Mouse (Mus musculus) liver, embryonic 14.5 days (tissue): ENCODE results near the gene Arhgap10. TPM values are rescaled to one million over a fixed set of nuclear protein-coding genes. Genes with fewer than 3 reads are reported as not detected.

ENCODE experiments used
- ATAC-seq: fragments of 200-750 bp; cut with Nextera tagmentation; 2 replicates; pipeline ENCODE4 v1.8.0; 2017; ENCODE audit warnings: moderate number of reproducible peaks, mild to moderate bottlenecking, moderate library complexity; ENCODE audit not compliant: insufficient read depth
- DNase-seq, 3 experiments: peaks; one replicate each; pipeline ENCODE4 v3.0.0-alpha.2; 2012 to 2013; ENCODE audit warnings: low read depth in 3 of 3, low spot score in 3 of 3
- H3K27ac ChIP-seq: fragments of 300-500 bp; sonication (generic); 2 replicates; pipeline ENCODE4 v1.5.1; 2014; ENCODE audit warnings: moderate library complexity, mild to moderate bottlenecking, control low read depth, inconsistent platforms
- H3K27me3 ChIP-seq: fragments of 300-500 bp; sonication (generic); 2 replicates; pipeline ENCODE4 v1.6.1; 2014; ENCODE audit warnings: mild to moderate bottlenecking, low read length, moderate library complexity; ENCODE audit not compliant: control insufficient read depth, insufficient read depth
- H3K36me3 ChIP-seq: fragments of 300-500 bp; sonication (generic); replicated peaks from 2 replicates; pipeline ENCODE4 v1.6.1; 2014; ENCODE audit warnings: low read depth; ENCODE audit not compliant: control insufficient read depth, insufficient read depth
- H3K4me1 ChIP-seq, 2 experiments: fragments of 200-500 bp in 1 of 2; fragments of 300-500 bp in 1 of 2; sonication (generic) in 1 of 2; replicated peaks; 2 replicates each; pipeline ENCODE4 v1.6.1; 2012 to 2014; ENCODE audit warnings: antibody characterized with exemption in 1 of 2, inconsistent platforms in 1 of 2, low read length in 1 of 2; ENCODE audit not compliant: control insufficient read depth in 2 of 2, insufficient read depth in 2 of 2
- H3K4me2 ChIP-seq: fragments of 300-500 bp; sonication (generic); 2 replicates; pipeline ENCODE4 v1.6.1; 2014; ENCODE audit warnings: low read depth, mild to moderate bottlenecking, control low read depth, moderate library complexity
- H3K4me3 ChIP-seq, 2 experiments: fragments of 200-500 bp in 1 of 2; fragments of 300-500 bp in 1 of 2; sonication (generic) in 1 of 2; 2 replicates each; pipeline ENCODE4 v1.5.1; 2012 to 2014; ENCODE audit warnings: low read depth in 2 of 2, low read length in 2 of 2, mild to moderate bottlenecking in 2 of 2, control low read depth in 1 of 2, inconsistent platforms in 1 of 2, moderate library complexity in 1 of 2; ENCODE audit not compliant: insufficient read depth in 1 of 2
- H3K9ac ChIP-seq: fragments of 300-500 bp; sonication (generic); replicated peaks from 2 replicates; pipeline ENCODE4 v1.6.1; 2014; ENCODE audit warnings: mild to moderate bottlenecking, control low read depth, moderate library complexity
- H3K9me3 ChIP-seq: fragments of 300-500 bp; sonication (generic); 2 replicates; pipeline ENCODE4 v1.6.1; 2016; ENCODE audit warnings: low read length, mixed read lengths; ENCODE audit not compliant: control insufficient read depth
- CTCF ChIP-seq: IDR thresholded peaks from 2 replicates; pipeline ENCODE4 v1.5.1; 2016; ENCODE audit warnings: antibody characterized with exemption, low read depth, control low read depth
- EP300 ChIP-seq: IDR thresholded peaks from 2 replicates; pipeline ENCODE4 v1.6.1; 2016; ENCODE audit warnings: antibody characterized with exemption, low read depth
- WGBS: fragments of 180-500 bp; shearing (Covaris S2); extraction: QIAGEN DNeasy Blood & Tissue Kit; methylation state at CpG from one replicate; pipeline ENCODE4 v1.1.7; 2014; ENCODE audit not compliant: insufficient replicate concordance; 5-methylcytosine and 5-hydroxymethylcytosine counted together
- polyA plus RNA-seq, 2 experiments: library from polyadenylated mRNA; depleted of rRNA in 1 of 2; stranded (reverse) in 1 of 2; unstranded in 1 of 2; fragments of >200 nt; fragmentation: Nextera tagmentation in 1 of 2; extraction: Ambion mirVana in 1 of 2; gene quantifications; 2 replicates each; pipeline versions ENCODE4 v1.2.1 to v1.2.3; 2012 to 2014

Arhgap10 gene
- polyA plus RNA-seq, 2 experiments: 4.6 TPM

DNA sequence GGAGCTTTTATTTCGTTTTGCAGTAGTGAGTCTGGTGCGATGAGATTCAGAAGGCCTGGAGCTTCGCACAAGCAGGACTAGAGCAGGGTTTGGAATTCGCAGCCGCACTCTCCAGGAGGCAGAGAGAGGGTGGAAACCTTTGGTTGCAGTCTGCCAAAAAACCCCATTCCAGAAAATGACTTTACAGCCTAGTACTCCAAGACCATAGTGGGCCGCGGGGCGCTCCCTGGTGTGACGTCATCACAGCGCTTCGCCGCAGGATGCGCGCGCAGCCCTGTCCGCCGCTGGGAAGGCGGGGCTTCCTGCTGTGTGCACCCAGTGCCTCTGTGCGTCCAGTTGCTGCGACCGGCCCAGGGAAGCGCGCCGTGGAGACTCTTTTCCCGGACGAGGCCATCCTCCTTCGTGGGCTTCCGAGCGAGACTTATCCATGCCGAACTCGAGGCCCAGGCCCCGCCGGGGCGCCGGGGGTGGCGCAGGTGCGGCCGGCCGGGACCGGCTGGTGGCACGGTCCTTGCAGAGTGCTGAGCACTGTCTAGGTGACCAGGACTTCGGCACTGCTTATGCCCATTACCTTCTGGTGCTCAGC, 31.5 kb upstream of the Arhgap10 start, which contains the start of gene Prmt9:
Gene Prmt9, plus strand, starts transcription at position 277 of the 586 bp plus-strand sequence.
- TF ChIP-seq EP300: no peak
- TF ChIP-seq CTCF: no peak
- H3K36me3 ChIP-seq: peaks cover 11% of the 10 kb centered on the region
- H3K9me3 ChIP-seq: no peaks in the 10 kb centered on the region
- DNase-seq: peak; percentile 76 to 78 (median 77)
- no peaks in the 10 kb centered on the region for H3K27me3 ChIP-seq
- H3K4me2 ChIP-seq: peak within 1 kb of the TSS; percentile 73
- H3K4me3 ChIP-seq: peak within 1 kb of the TSS; percentile 86 to 95
- H3K4me1 ChIP-seq: peaks cover 3 to 7% of the 10 kb centered on the region in 2 experiments; a peak in 2 of 4 replicates
- peak within 1 kb of the TSS; percentile 31 for H3K27ac ChIP-seq
- WGBS: 5% methylated on average over 42 of the region's 42 CpGs
- ATAC-seq: peak; percentile 94
- peak within 1 kb of the TSS; percentile 82 for H3K9ac ChIP-seq

DNA sequence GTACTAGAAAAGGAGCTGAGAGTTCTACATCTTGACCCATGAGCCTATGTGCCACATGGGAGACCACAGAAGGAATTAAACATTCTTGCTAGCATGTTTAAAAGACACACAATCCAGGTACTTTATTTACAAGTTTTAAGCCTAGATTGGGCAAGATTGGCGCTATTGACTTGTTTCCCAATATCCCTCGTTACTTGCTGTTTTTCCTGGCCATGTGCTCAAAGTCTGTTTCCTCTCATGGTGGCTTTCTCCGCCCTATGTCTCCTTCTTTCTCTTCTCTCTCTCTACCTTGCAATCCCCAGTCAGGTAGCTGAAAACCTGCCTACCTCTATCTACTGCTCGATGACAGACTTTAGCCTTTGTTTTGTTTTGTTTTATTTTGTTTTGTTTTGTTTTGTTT, 27.9 kb upstream of the Arhgap10 start:
- H3K27ac ChIP-seq: no peak overlapping the region
- 71% methylated on average over 4 of the region's 4 CpGs for WGBS
- H3K36me3 ChIP-seq: no peaks in the 10 kb centered on the region
- H3K27me3 ChIP-seq: no peaks in the 10 kb centered on the region
- H3K9ac ChIP-seq: no peak overlapping the region
- DNase-seq (no peak), ATAC-seq (no peak)
- no peak overlapping the region for H3K4me3 ChIP-seq
- TF ChIP-seq EP300 (no peak), CTCF (no peak)
- H3K4me2 ChIP-seq: no peak overlapping the region
- no peaks in the 10 kb centered on the region for H3K9me3 ChIP-seq
- H3K4me1 ChIP-seq: peaks cover 3 to 13% of the 10 kb centered on the region in 2 experiments; a peak in 2 of 4 replicates

DNA sequence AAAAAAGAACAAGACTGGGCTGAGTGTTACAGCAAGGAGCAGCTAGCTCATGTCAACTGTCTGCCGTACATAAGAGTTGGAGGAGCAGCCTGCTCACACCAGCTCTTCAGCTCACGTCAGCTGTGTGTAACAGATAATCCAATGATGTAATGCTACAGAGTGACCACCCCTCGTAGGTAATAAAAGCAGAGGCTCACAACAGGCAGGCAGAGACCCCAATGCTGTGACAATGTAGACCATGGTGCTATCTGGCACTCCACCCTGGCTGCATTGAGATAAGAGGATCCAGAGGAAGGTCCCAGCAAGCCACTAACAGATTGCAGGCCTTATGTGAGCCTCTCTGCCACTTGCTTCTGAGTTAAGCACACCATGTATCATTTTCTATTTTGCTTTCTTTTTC, 26.7 kb upstream of the Arhgap10 start:
- WGBS: 8% methylated on average over 3 of the region's 3 CpGs
- peak; percentile 27 for ATAC-seq
- Histone ChIP-seq H3K27me3 (no peaks in the 10 kb centered on the region), H3K4me2 (no peak overlapping the region), H3K4me1 (peaks cover 3 to 13% of the 10 kb centered on the region in 2 experiments; a peak in 2 of 4 replicates), H3K9me3 (no peaks in the 10 kb centered on the region), H3K36me3 (no peaks in the 10 kb centered on the region), H3K4me3 (no peak overlapping the region), H3K9ac (no peak overlapping the region), H3K27ac (no peak overlapping the region)
- DNase-seq: peak; percentile 22 to 30 (median 26)
- TF ChIP-seq CTCF (no peak), EP300 (no peak; the same call in 1 of the 2 replicates)

DNA sequence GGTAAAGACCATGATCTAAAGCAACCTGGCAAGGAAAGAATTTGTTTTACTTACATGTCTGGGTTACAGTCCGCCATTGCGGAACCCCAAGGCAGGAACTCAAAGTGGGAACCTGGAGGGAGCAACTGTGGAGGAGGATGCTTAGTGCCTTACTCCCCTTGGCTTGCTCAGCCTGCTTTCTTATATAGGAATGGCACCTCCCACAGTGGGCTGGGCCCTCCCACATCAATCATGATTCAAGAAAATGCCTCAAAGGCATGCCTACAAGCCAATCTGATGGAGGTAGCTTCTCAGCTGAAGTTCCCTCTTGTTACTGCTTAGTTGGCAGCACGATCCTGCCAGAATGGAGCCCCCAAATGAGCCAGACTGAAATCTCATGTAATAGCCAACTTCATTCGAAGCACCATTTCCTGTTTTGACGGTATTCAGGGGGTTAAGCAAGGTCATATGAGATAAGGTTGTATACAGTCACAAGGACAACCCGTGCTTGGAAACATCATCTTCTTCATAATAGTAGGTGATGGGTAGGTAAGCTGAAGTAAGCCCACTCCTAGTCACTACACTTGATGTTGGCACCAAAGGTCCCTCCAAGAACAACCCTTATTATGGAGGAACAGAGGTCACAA, 25.5 kb upstream of the Arhgap10 start:
- DNase-seq (no peak), ATAC-seq (no peak)
- Histone ChIP-seq H3K9me3 (no peaks in the 10 kb centered on the region), H3K9ac (no peak overlapping the region), H3K27ac (no peak overlapping the region), H3K4me2 (no peak overlapping the region), H3K27me3 (no peaks in the 10 kb centered on the region), H3K4me1 (peaks cover 0 to 11% of the 10 kb centered on the region in 2 experiments; a peak in 2 of 4 replicates), H3K36me3 (no peaks in the 10 kb centered on the region), H3K4me3 (no peak overlapping the region)
- no peak for TF ChIP-seq EP300
- TF ChIP-seq CTCF: no peak
- 44% methylated on average over 6 of the region's 6 CpGs for WGBS

DNA sequence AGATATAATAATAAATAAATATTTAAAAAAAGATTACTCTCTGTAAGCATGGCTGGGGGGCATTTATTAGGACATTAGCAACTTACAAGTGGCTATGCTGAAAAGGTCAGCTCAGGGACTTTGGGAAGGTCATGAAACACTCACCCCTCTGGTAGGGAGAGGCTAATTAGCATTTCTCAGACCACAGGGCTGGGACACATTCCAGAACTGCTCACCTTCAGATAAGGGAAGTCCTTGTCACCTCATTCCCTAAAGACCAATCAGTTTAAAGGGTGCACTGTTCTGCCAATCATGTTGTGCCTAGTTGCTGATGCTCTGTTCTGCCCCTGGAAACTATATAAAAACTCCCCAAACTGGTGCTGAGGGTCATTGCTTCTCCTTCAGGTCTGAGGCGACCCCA, 20.5 kb upstream of the Arhgap10 start:
- no peak for ATAC-seq
- Histone ChIP-seq H3K36me3 (no peaks in the 10 kb centered on the region), H3K27me3 (no peaks in the 10 kb centered on the region), H3K4me3 (no peak overlapping the region), H3K4me2 (no peak overlapping the region), H3K27ac (no peak overlapping the region), H3K4me1 (peaks cover 0 to 8% of the 10 kb centered on the region in 2 experiments; a peak in 2 of 4 replicates), H3K9me3 (no peaks in the 10 kb centered on the region), H3K9ac (no peak overlapping the region)
- TF ChIP-seq EP300 (no peak), CTCF (no peak)
- WGBS: 43% methylated on average over 1 of the region's 1 CpGs
- DNase-seq: no peak
